Mouse (Mus musculus) right cerebral cortex, adult 2 months (tissue): ENCODE data around the gene Hnrnpul2.

ENCODE experiments used
- DNase-seq, 2 experiments: peaks; one replicate each; pipeline ENCODE4 v3.0.0; 2021 to 2022; ENCODE audit warnings: low spot score in 2 of 2

Hnrnpul2 gene

DNA sequence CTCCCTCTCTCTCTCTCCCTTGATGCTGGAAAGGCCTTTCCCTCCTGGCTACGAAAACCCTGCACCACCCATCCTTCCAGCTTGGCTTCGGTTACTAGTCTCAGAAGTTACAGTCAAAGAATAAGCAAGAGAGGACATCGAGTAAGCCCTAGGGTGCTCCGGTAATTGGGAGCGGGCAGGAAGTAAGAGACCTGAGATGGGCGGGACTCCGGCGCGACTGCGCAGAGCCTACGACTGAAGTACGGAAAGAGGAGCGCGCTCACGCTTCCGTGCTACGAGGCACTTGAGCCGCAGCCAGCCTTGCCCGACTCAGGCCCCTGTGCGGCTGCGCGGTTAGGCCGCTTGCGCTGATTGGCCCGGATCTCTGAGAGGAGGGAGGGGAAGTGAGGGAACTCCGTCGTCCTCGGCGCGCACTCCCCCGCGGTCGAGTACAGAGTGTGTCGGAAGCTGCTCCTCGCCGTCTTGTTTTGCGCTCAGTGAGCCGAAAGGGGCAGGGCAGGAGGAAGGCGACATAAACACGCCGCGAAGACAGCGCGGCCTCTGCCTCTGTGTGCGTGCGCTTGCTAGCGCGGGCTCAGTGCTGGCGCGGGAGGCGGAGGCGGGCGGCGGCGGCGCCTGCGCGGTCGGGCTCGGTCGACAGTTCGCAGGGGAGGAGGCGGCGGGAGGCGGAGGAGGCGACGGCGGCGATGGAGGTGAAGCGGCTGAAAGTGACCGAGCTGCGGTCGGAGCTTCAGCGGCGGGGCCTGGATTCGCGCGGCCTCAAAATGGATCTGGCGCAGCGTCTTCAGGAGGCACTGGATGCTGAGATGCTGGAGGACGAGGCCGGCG is at the start of gene Hnrnpul2:
Gene Hnrnpul2, plus strand, starts transcription at position 415 of the 828 bp plus-strand sequence.
- DNase-seq, result peak; percentile 98

GRCm38 (mm10) chr19:8770567-8771270 is 49.1 kb upstream of the Hnrnpul2 start, which contains the start of gene Tmem223:
Gene Tmem223, plus strand, starts transcription at chr19:8770996.
- peak; percentile 80 to 85 for DNase-seq

DNA sequence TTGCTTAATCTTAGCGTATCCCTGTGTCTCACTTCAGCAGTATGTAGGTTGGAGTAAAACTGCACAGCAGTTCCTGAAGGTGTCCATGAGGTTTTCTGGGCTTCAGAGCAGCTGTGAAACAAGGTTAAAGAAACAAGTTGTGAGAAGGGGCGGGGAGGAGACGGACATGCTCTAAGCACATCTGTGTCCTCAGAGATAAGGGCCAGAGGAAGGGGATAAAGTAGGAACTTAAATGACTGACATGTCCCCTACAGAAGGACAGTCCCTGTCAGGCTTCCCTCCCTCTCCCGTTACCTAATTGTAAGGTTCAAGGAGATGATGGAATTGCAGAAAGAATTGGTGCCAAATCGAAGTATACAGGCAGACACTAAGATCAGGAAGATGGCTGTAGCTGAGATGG is 46.8 kb upstream of the Hnrnpul2 start:
- no peak for DNase-seq

GRCm38 (mm10) chr19:8773409-8773808 is 46.4 kb upstream of the Hnrnpul2 start:
- no peak for DNase-seq

DNA sequence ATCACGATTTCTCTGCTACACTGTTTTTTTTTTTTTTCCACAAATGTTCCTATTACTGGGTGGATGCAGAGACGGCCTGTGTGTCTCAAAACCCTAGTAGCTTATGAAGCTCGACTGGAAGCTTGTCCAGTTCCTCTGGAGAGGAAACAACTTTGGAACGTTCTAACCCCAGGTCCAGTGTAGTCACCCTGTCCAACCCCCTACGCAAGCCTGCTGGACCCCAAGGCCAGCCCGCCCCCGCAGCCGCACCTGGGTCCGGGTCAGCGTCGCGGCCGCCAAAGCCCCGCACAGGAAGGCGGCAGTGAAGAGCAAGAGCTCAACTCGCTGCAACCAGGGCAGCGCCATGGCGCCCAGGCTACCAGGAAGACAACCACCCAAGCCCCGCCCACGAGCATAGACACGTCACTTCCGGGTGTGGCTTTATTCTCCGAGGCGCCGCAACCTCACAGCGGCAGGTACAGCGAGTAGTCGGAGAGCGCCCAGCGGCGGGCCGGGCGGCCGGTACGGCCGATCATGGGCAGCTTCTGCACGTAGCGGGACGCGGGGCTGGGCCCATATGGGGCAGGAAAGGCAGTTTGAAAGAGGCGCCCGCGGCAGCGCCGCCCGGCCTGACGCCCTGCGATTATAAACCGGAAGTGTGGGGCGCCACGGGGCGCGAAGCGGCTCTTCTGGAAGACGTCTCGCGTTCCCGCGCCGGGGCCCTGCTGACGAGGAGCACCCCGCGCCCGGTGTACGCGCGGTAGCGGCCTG is 45.5 kb upstream of the Hnrnpul2 start, which contains the start of gene Tmem179b:
Gene Tmem179b, minus strand, starts transcription at position 382 of the 750 bp plus-strand sequence.
- peak; percentile 97 to 98 for DNase-seq

- no peak for DNase-seq
Observed at GRCm38 (mm10) chr19:8774951-8775421, 44.8 kb upstream of the Hnrnpul2 start.

GRCm38 (mm10) chr19:8786008-8786781 is 33.6 kb upstream of the Hnrnpul2 start, which contains the start of gene Taf6l:
Gene Taf6l, minus strand, starts transcription at chr19:8786417.
- DNase-seq, result peak; percentile 88 to 95

GRCm38 (mm10) chr19:8788521-8788920 is 31.3 kb upstream of the Hnrnpul2 start:
- DNase-seq, result no peak

- DNase-seq, result no peak
Observed at GRCm38 (mm10) chr19:8789171-8789570, 30.6 kb upstream of the Hnrnpul2 start.

DNA sequence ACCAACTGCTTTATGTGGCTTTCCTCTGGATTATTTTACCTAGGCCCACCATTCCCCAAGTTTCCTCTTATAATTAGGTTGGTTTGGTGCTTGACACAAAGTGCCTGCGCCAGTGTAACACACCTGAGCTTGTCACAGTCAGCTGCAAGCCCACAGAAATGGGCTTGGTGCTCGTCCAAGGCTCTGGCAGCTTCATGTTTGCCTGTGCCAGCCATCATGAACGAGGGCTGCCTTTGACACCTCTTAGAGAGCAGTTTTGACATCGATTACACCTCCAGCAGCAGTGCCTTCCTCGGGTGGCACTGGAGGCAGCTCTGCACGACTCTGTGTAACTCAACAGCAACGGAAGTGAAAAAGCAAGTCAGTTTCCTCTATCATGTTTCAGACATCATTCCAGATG is 29.6 kb upstream of the Hnrnpul2 start:
- DNase-seq, result no peak

DNA sequence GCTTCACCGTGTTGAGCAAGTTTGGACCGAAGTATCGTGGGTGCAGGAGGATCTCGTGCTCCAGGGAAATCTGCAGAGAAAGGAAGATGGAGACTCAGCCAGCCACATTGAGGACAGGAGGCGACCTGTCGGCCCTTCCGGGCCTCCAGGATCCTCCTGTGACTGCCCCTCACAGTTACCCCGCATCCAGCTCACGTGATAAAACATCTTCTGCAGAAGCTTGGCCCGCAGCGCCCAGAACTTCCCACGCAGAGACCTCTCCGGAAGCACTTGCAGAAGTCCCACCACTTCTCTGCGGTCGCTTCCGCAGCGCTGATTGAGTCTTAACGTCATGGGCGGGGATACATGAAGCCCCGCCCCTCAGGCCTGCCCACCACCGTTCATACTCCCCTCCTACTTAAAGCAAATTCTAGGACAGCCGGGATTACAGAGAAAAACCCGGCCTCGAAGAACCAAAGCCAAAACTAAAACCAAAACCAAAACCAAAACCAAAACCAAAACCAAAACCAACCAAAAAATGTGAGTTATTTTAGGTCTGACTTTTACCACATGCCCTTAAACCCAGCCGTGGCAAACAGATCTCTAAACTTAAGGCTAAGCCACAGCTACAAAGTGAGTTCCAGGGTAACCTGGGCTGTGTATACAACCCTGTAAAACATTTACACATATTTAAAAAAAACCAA is 21.4 kb upstream of the Hnrnpul2 start, which contains the start of gene Polr2g:
Gene Polr2g, minus strand, starts transcription at position 314 of the 683 bp plus-strand sequence.
- peak; percentile 87 to 90 for DNase-seq

DNA sequence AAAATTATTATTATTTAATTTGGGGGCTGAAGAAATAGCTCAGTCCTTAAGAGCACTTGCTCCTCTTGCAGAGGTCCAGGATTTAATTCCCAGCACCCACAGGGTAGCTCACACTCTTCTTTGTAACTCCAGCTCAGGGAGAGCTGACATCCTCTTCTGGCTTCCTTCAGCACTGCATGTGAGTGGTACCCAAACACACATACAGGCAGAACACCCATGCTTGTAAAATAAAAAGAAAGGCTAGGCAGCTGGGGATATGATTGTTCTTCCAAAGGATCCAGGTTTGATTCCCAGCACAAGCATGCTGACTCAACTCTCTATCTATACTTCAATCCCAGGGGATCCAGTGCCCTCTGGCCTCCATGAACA is 20.9 kb upstream of the Hnrnpul2 start:
- no peak for DNase-seq

- peak; percentile 96 to 97 for DNase-seq
Observed at GRCm38 (mm10) chr19:8802130-8802821, 17.5 kb upstream of the Hnrnpul2 start, which contains the start of gene Zbtb3. Gene Zbtb3, plus strand, starts transcription at chr19:8802555.

- DNase-seq, result no peak
Observed at GRCm38 (mm10) chr19:8803204-8803780, 16.5 kb upstream of the Hnrnpul2 start.

DNA sequence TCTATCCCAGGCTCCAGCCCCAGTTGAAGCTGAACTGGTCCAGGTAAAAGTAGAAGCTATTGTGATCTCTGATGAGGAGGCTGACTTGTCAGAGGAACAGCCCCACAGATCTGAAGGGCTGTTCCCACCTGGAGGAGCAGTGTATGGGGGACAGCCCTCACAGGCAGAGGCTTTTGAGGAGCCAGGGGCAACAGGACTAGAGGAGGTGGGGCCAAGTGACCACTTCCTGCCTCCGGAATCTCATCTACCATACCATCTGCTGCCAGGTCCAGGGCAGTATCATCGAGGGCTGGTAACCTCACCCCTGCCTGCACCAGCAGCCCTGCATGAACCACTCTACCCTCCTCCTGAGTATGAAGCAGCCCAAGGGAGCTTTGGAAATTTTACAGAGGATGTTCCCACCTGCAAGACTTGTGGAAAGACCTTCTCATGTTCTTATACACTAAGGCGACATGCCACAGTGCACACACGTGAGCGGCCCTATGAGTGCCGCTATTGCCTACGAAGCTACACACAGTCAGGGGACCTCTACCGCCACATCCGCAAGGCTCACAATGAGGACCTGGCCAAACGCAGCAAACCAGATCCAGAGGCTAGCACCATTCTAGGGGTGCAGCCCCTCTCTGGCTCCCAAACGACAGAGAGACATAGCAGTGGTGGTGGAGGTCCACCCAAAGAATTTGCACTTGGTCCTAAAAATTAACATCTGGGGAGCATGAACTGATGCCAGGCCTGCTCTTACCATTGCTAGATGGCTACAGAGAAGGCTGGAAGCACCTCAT is 15.7 kb upstream of the Hnrnpul2 start:
- DNase-seq, result no peak

DNA sequence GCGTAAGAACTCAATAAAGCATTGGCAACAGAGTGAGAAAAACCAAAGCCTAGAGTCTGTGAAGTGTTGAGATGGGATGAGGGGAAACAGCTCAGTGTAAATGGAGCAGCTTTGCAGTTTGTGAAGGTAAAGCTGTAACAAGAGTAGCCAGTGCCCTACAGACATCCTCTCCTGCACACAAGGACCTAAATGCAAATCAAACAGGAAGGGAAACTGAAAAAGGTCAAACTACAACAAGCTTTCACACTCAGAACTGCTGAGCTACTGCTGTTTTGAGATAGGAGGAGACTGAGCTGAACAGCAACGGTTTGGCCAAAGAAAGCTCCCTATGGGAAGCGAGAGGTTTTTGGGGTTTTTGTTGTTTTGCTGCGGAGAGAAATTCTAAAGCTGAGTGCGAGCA is 13.0 kb upstream of the Hnrnpul2 start:
- no peak for DNase-seq

DNA sequence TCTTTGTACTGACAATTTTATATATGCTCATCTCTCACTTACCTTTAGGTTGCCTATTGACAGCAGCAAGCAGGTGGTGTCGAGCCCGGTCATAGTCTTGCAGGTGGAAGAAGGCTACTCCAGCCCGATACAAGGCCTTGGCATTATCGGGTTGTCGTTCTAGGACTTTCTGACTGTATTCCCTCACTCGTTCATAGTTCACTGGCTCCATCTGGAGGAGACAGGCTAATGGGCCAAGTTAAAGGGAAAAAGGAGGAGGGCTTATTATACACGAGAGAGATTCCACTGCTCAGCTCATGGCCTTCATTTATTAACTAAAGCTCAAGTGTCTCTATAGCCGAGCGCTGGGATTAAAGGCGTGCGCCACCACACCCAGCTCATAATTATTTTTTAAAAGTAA is 4.0 kb upstream of the Hnrnpul2 start:
- no peak for DNase-seq

- no peak for DNase-seq
Observed at GRCm38 (mm10) chr19:8817001-8817400, 2.8 kb upstream of the Hnrnpul2 start.
